12 mouse cellular contexts compared by ENCODE assay signal in genomic region chr7:144589508-144589907, GRCm38 (mm10). TPM values are rescaled to one million over a fixed set of nuclear protein-coding genes. Genes with fewer than 3 reads are reported as not detected.
A peak's percentile ranks its signal among the peaks of the same experiment; 100 is the strongest.
DNase-seq lines count a peak whose midpoint lies in the region; ATAC-seq and TF ChIP-seq lines count a peak whose summit lies in the region.
"Had no signal": no experiment of that assay in that cellular context is flagged by ENCODE, and none has a peak within 500 bp of the region (broad histone marks: within the 10 kb centered on the region; RNA-seq: fewer than 3 reads in every experiment).

No protein-coding gene starts in this region.

- H3K9ac ChIP-seq in midbrain, embryonic 15.5 days, result no peak overlapping the region
- H3K9ac ChIP-seq: stomach, embryonic 15.5 days had no signal

- no peaks in the 10 kb centered on the region for H3K4me1 ChIP-seq in midbrain, embryonic 15.5 days
- H3K4me1 ChIP-seq: stomach, embryonic 15.5 days had no signal

- H3K27me3 ChIP-seq in midbrain, embryonic 15.5 days (replicated peaks), result no peaks in the 10 kb centered on the region
- H3K27me3 ChIP-seq: stomach, embryonic 15.5 days had no signal

- no peak for TF ChIP-seq POLR2A in brain, embryonic 14.5 days (IDR thresholded peaks at IDR 0.05; ENCODE audit: borderline replicate concordance, extremely low read depth, insufficient read depth, insufficient read length, poor library complexity, severe bottlenecking)

- H3K36me3 ChIP-seq in midbrain, embryonic 15.5 days (replicated peaks), result no peaks in the 10 kb centered on the region
- H3K36me3 ChIP-seq: stomach, embryonic 15.5 days had no signal

- no peak overlapping the region for H3K27ac ChIP-seq in left cerebral cortex, adult 2 months
- H3K27ac ChIP-seq in midbrain, embryonic 15.5 days, result no peak overlapping the region
- H3K27ac ChIP-seq: stomach, embryonic 15.5 days had no signal

- DNase-seq in cerebellum, postnatal 10 days, result peak; percentile 26 to 28
- no peak for DNase-seq in cerebellum, postnatal 25 days
- no peak for DNase-seq in left cerebral cortex, adult 2 months (ENCODE audit: extremely low spot score in 1 of 2, low spot score in 2 of 2)
- DNase-seq in left cerebral cortex, adult 11 months (ENCODE audit: low spot score), result no peak
- DNase-seq in brain, embryonic 14.5 days (ENCODE audit: low read depth), result peak; percentile 54
- no peak for DNase-seq in heart, adult 11 months
- DNase-seq: cerebellum, postnatal 36 days; gastrocnemius, postnatal 25 days; right cerebral cortex, postnatal 25 days had no signal

- WGBS in midbrain, embryonic 15.5 days, result 69% methylated on average over 3 of the region's 3 CpGs

- intact Hi-C loops in left cerebral cortex, adult 2 months (cut with DNase I), result no loop called here

- peak; percentile 62; the same call in 1 of the 2 replicates for ATAC-seq in midbrain, embryonic 15.5 days (replicated peaks)
- ATAC-seq in inflammation-experienced regulatory T-cells, adult 6 months, result no peak

- H3K4me3 ChIP-seq in left cerebral cortex, adult 2 months, result no peak overlapping the region
- no peak overlapping the region for H3K4me3 ChIP-seq in midbrain, embryonic 15.5 days
- H3K4me3 ChIP-seq: stomach, embryonic 15.5 days had no signal

- no peak overlapping the region for H3K4me2 ChIP-seq in midbrain, embryonic 15.5 days
- H3K4me2 ChIP-seq: stomach, embryonic 15.5 days had no signal

- peak; percentile 38 for TF ChIP-seq CTCF in left cerebral cortex, adult 2 months (IDR thresholded peaks at IDR 0.05)
- TF ChIP-seq CTCF in brain, embryonic 14.5 days (IDR thresholded peaks at IDR 0.05; ENCODE audit: borderline replicate concordance, extremely low read depth, insufficient read depth, insufficient read length), result peak; percentile 53; the same call in 1 of the 2 replicates

- H3K9me3 ChIP-seq in midbrain, embryonic 15.5 days, result no peaks in the 10 kb centered on the region
- H3K9me3 ChIP-seq: stomach, embryonic 15.5 days had no signal

RNA-seq across cellular contexts. Expression of gene Fadd, which starts 7.2 kb away (rescaled TPM):
- 1 to 10 TPM; 2.1 to 2.3 TPM for total RNA-seq in left cerebral cortex, adult 2 months (2021)
- polyA plus RNA-seq in brain, embryonic 14.5 days (2012; rRNA removed), result 5.9 and 7.1 TPM in 2 replicates
- polyA plus RNA-seq in midbrain, embryonic 15.5 days (2015; fragmentation: Nextera tagmentation; extraction: Ambion mirVana), result 5.1 and 5.4 TPM in 2 replicates
- polyA plus RNA-seq in inflammation-experienced regulatory T-cells, adult 6 months (2017; shearing (Covaris generic)), result 1 to 10 TPM; 6.0 to 7.9 (median 7.1) TPM

RNA-seq across cellular contexts. Expression of gene Ppfia1, which starts 36.0 kb away (rescaled TPM):
- total RNA-seq in left cerebral cortex, adult 2 months (2021), result 10 to 100 TPM; 35.9 to 37.3 TPM
- polyA plus RNA-seq in brain, embryonic 14.5 days (2012; rRNA removed), result 54.5 and 57.9 TPM in 2 replicates
- 25.7 and 30.0 TPM in 2 replicates for polyA plus RNA-seq in midbrain, embryonic 15.5 days (2015; fragmentation: Nextera tagmentation; extraction: Ambion mirVana)
- 10 to 100 TPM; 13.8 to 29.4 (median 21.1) TPM for polyA plus RNA-seq in inflammation-experienced regulatory T-cells, adult 6 months (2017; shearing (Covaris generic))

Comparison
In these comparisons a context has a peak if more than half of its experiments do, and no peak if none do; other contexts are left out.
1. DNase-seq: peak in cerebellum, postnatal 10 days (2 of 2) and brain, embryonic 14.5 days (single experiment); none in cerebellum, postnatal 25 days (0 of 2), left cerebral cortex, adult 2 months (0 of 2), left cerebral cortex, adult 11 months (single experiment) and heart, adult 11 months (single experiment).